Mouse (Mus musculus) kidney, adult 8-10 months (tissue): ENCODE results near the gene Chst3.
"Not testable (repeated sequence)": the region's sequence is repeated elsewhere in the genome, so short reads cannot be mapped to it uniquely, and the experiment has no call there.

Source experiments
- DNase-seq, 2 experiments: peaks; one replicate each; pipeline ENCODE4 v3.0.0; 2022

The Chst3 gene

DNA sequence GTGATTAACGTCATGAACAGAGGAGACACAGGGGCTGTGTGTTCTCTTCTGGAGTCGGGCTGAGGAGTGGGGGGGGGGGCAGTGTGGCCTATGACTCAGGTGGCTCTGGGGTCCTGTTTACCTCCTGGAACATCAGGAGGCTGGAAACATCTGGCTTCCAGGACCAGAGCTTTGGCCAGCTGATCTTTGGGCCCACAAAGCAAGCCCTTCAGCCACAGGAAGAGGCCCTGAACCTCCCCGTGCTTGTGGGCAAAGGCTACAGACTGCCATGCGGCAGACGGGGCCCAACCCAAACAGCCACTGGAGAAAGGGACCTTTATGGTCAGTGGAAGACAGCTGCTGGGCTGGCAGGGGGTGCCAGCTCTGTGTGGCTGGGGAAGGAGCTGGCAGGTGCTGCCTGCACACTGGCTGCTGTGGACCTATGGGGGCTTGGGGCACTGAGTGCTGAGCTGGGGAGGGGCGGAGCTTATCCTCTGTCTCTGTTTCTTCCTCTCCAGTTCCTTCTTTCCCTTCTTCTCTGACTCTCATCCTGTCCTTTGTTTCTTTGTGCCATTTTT lies 67.9 kb downstream of the Chst3 start:
- DNase-seq = no peak

DNA sequence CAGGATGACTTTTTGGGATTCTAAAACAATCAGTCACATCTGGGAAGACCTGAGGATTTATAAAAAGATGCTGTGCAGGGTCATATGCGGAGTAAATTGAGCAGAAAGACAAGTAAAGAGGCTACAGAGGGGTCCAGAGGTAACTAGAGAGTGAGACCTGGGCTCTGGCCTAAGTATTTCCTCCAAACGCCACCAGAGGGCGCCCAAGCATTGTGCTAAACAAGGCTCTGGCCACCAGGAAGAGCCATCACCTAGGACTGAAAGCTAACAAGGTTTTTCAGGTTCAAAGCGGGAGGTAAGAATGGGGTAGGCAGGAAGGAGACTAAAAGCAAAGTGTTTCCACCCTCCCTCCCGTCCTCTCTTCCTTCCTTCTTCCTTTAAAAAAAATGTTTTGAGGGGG lies 71.0 kb downstream of the Chst3 start:
- peak; percentile 48 to 83 for DNase-seq

DNA sequence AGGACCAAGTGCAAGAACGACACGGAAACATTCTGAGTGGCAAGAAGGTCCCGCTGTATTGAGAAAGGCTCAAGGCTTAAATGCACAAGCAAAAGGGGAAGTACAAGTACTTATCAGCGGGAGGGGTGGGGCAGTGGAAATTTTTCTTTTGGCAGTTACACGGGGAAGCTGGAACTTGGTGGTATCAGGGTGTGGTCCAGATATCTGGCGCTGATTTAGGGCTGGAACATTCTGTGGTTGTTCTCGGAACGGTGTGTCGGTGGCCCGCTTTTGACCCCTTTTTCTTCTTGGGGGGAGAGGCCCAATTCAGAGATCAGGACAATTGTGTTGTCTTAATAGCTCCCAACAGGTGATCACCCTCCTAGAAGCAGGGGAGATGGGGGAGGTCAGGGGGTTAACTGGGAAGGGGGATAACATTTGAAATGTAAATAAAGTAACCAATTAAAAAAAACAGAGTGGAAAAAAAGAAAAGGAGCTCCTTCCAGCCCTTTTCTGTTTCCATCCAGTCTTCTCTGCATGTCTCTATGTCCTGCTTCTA lies 71.5 kb downstream of the Chst3 start:
- not testable (repeated sequence) for DNase-seq

DNA sequence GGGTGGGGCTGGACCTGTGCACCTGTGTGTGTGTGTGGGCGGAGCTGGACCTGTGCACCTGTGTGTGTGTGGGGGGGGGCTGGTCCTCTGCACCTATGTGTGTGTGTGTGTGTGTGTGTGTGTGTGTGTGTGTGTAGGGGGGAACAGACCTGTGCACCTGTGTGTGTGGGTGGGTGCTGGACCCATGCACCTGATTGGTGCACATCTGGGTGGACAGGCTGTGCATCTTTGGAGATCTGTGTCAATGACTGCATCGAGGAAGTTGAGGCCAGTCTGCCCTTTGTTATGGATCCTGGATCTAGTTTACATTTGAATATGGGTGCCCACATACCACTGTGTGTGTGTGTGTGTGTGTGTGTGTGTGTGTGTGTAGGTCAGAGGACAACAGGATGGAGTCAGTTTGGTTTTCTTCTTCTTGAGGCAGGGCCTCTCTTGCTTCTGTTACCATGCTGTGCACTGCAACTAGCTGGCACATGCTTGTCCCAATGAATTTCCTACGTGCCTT lies 77.4 kb downstream of the Chst3 start:
- DNase-seq = no peak

DNA sequence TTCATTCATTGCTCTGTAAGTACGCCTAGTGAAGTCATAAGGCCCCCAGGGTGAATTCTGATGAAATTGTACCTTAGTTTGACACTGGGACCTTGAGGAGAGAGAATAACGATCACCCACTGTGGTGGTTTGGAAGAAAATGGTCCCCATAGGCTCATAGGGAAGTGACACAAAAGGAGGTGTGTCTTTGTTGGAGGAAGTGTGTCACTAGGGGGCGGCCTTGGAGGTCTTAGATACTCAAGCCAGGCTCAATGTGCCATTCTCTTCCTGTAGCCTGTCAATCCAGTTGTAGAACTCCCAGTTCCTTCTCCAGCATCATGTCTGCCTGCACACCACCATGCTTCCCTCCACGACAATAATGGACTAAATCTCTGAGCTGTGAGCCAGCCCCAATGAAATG lies 78.3 kb downstream of the Chst3 start:
- DNase-seq = no peak

DNA sequence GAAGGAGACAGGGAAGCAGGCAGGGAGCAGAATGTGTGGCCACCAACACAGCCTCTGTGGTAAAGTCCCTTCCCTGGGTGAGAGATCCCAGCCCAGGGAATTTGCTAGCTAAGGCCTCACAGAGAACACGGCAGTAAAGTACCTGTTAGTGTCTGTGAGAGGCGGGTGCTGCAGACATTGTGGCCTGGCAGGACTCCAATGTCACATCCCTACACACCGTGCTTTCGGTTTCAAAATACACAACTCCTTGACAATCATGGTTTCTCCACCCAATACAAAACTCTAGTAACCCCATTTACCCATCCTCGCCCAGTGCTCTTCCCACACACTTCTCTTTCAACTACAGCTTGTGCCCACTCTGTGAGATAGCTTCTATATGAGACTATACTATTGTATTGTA lies 80.4 kb downstream of the Chst3 start:
- no peak for DNase-seq

DNA sequence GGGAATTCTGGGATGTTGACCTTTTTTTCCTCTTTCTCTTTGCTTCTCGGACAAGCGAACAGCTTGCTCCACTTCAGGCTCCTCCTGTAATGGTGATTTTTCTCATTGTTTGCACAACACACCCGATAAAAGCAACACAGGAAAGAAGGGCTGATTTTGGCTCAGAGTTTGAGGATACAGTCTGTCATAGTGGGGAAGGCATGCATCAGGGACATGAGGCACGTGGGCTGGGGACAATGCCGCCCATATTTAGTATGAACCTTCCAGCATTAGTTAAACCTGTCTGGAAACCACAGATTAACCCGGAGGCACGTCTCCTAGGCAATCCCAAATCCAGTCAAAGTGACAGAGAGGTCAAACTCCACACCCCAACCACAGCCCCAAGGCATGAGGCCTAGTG lies 82.1 kb downstream of the Chst3 start:
- DNase-seq = no peak

DNA sequence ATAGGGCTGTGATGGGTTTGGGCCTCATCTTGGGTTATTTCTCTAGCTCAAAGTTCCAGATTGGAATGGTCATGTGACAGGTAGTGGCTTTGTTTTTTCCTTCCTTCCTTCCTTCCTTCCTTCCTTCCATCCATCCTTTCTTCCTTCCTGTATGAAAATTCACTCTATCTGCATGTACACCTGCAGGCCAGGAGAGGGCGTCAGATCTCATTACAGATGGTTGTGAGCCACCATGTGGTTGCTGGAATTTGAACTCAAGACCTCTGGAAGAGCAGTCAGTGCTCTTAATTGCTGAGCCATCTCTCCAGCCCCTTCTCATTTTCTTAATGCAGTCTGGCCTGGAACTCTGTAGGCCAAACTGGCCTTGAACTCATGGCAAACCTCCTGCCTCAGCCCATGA lies 83.0 kb downstream of the Chst3 start:
- DNase-seq = not testable (repeated sequence)

DNA sequence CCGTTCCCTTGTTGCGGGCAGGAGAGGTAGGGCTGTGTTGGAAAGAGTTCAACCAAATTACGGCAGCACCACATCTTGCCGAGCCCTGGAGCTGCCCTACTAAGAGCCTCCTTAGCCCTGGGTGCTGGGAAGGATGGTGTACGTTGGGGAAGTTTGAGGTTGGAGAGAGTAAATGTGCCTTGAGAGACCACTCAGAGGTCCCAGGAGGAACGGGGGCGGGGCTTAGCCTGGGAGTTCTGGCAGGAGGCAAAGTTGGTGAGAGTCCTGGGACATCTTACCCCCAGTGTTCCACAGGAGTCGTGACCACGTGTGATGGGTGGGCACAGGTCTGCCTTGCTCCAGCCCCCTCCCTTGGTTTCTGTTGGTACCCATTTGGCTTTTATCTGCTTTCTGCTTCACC lies 84.9 kb downstream of the Chst3 start:
- no peak for DNase-seq

DNA sequence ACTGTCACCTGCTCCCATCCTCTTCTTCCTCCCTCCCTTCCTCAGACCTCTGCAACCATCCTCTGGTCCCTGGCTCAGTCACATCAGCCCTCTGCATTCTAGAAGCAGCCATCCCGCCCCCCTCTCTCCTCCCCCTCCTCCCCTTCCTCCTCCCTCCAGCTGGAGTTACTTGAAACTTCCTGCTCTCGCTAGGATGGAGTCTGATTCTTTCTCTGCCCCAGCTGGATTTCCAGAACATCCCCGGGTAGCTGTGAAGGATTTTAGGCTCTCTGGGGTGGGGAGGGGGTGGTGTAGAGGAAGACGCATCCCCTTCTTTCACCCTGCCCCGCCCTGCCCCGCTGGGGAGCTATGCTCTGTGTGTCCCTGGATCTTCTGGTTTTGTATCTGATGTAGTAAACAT lies 85.6 kb downstream of the Chst3 start:
- no peak for DNase-seq
